Mouse (Mus musculus) heart, embryonic 10.5 days (tissue): ENCODE results near the gene Nr2f6. TPM values are rescaled to one million over a fixed set of nuclear protein-coding genes. Genes with fewer than 3 reads are reported as not detected.

Experiments used
- DNase-seq: peaks from one replicate; pipeline ENCODE4 v3.0.0-alpha.2; 2017; ENCODE audit warnings: low spot score
- H3K27ac ChIP-seq: fragments of 300-500 bp; sonication (generic); 2 replicates; pipeline ENCODE4 v1.5.1; 2016; ENCODE audit warnings: mild to moderate bottlenecking
- H3K27me3 ChIP-seq: fragments of 300-500 bp; sonication (generic); 2 replicates; pipeline ENCODE4 v1.6.1; 2016; ENCODE audit warnings: mild to moderate bottlenecking; ENCODE audit not compliant: poor library complexity, insufficient read depth, severe bottlenecking
- H3K36me3 ChIP-seq: fragments of 300-500 bp; sonication (generic); 2 replicates; pipeline ENCODE4 v1.6.1; 2016; ENCODE audit warnings: mild to moderate bottlenecking, moderate library complexity
- H3K4me1 ChIP-seq: fragments of 300-500 bp; sonication (generic); 2 replicates; pipeline ENCODE4 v1.6.1; 2016; ENCODE audit warnings: mild to moderate bottlenecking
- H3K4me3 ChIP-seq: fragments of 300-500 bp; sonication (generic); 2 replicates; pipeline ENCODE4 v1.5.1; 2016; ENCODE audit warnings: mild to moderate bottlenecking, moderate library complexity
- H3K9me3 ChIP-seq: fragments of 300-500 bp; sonication (generic); 2 replicates; pipeline ENCODE4 v1.6.1; 2016; ENCODE audit warnings: mild to moderate bottlenecking, moderate library complexity
- WGBS: fragments of 180-500 bp; shearing (Covaris S2); methylation state at CpG from one replicate; pipeline ENCODE4 v1.1.7; 2016; 5-methylcytosine and 5-hydroxymethylcytosine counted together
- polyA plus RNA-seq: library from polyadenylated mRNA; unstranded; fragments of >200 nt; fragmentation: Nextera tagmentation; extraction: Ambion mirVana; gene quantifications from 2 replicates; pipeline ENCODE4 v1.2.1, GENCODE M21; 2016

Gene Nr2f6
- polyA plus RNA-seq, 1 experiment from 2014 or later = 79.0 TPM

- Histone ChIP-seq H3K4me1 (peaks cover 44% of the 10 kb centered on the region), H3K27ac (peak overlapping the region; percentile 98), H3K36me3 (peaks cover 22% of the 10 kb centered on the region), H3K27me3 (no peaks in the 10 kb centered on the region), H3K9me3 (no peaks in the 10 kb centered on the region), H3K4me3 (peak overlapping the region; percentile 86)
- DNase-seq = peak; percentile 93
- WGBS = 6% methylated on average over 57 of the region's 80 CpGs
Measured at GRCm38 (mm10) chr8:71381971-71382961, 506 bp upstream of the Nr2f6 start.

- DNase-seq = no peak
- Histone ChIP-seq H3K9me3 (no peaks in the 10 kb centered on the region), H3K4me3 (peak overlapping the region; percentile 86), H3K27ac (peak overlapping the region; percentile 98), H3K36me3 (peaks cover 29% of the 10 kb centered on the region), H3K4me1 (peaks cover 60% of the 10 kb centered on the region), H3K27me3 (no peaks in the 10 kb centered on the region)
- 3% methylated on average over 72 of the region's 72 CpGs for WGBS
Measured at GRCm38 (mm10) chr8:71380178-71381171, 1.3 kb downstream of the Nr2f6 start.

GRCm38 (mm10) chr8:71379512-71380075 lies 2.2 kb downstream of the Nr2f6 start:
- Histone ChIP-seq H3K9me3 (no peaks in the 10 kb centered on the region), H3K4me1 (peaks cover 69% of the 10 kb centered on the region), H3K27ac (peak overlapping the region; percentile 98), H3K4me3 (peak overlapping the region; percentile 86), H3K36me3 (peaks cover 38% of the 10 kb centered on the region), H3K27me3 (no peaks in the 10 kb centered on the region)
- 63% methylated on average over 3 of the region's 3 CpGs for WGBS
- DNase-seq = no peak

- H3K27me3 ChIP-seq = no peaks in the 10 kb centered on the region
- no peaks in the 10 kb centered on the region for H3K9me3 ChIP-seq
- H3K36me3 ChIP-seq = peaks cover 44% of the 10 kb centered on the region
- DNase-seq = no peak
- H3K4me1 ChIP-seq = peaks cover 70% of the 10 kb centered on the region
- peak overlapping the region; percentile 86 for H3K4me3 ChIP-seq
- peak overlapping the region; percentile 18; the same call in 1 of the 2 replicates for H3K27ac ChIP-seq
- 79% methylated on average over 4 of the region's 4 CpGs for WGBS
Measured at GRCm38 (mm10) chr8:71379008-71379407, 2.8 kb downstream of the Nr2f6 start.

- Histone ChIP-seq H3K36me3 (peaks cover 55% of the 10 kb centered on the region), H3K27me3 (no peaks in the 10 kb centered on the region), H3K4me1 (peaks cover 53% of the 10 kb centered on the region), H3K9me3 (no peaks in the 10 kb centered on the region), H3K27ac (no peak overlapping the region), H3K4me3 (peak overlapping the region; percentile 51)
- WGBS = 53% methylated on average over 8 of the region's 8 CpGs
- no peak for DNase-seq
Measured at GRCm38 (mm10) chr8:71376423-71377030, 5.2 kb downstream of the Nr2f6 start.

GRCm38 (mm10) chr8:71375581-71376422 lies 6.0 kb downstream of the Nr2f6 start:
- Histone ChIP-seq H3K36me3 (peaks cover 55% of the 10 kb centered on the region), H3K9me3 (no peaks in the 10 kb centered on the region)

GRCm38 (mm10) chr8:71374616-71375206 lies 7.0 kb downstream of the Nr2f6 start:
- Histone ChIP-seq H3K4me3 (no peak overlapping the region), H3K27ac (no peak overlapping the region), H3K27me3 (no peaks in the 10 kb centered on the region), H3K9me3 (no peaks in the 10 kb centered on the region), H3K4me1 (peaks cover 52% of the 10 kb centered on the region), H3K36me3 (peaks cover 57% of the 10 kb centered on the region)
- 74% methylated on average over 17 of the region's 17 CpGs for WGBS
- no peak for DNase-seq

More at GRCm38 (mm10) chr8:71375581-71376422, 6.0 kb downstream of the Nr2f6 start:
- H3K4me1 ChIP-seq = peaks cover 53% of the 10 kb centered on the region
- DNase-seq = peak; percentile 95
- no peaks in the 10 kb centered on the region for H3K27me3 ChIP-seq
- 8% methylated on average over 73 of the region's 74 CpGs for WGBS
- H3K4me3 ChIP-seq = peak overlapping the region; percentile 51
- H3K27ac ChIP-seq = peak overlapping the region; percentile 56

GRCm38 (mm10) chr8:71373000-71373399 lies 8.8 kb downstream of the Nr2f6 start:
- no peaks in the 10 kb centered on the region for H3K27me3 ChIP-seq
- DNase-seq = no peak
- H3K4me3 ChIP-seq = no peak overlapping the region
- H3K27ac ChIP-seq = no peak overlapping the region
- no peaks in the 10 kb centered on the region for H3K9me3 ChIP-seq
- 82% methylated on average over 3 of the region's 3 CpGs for WGBS
- H3K4me1 ChIP-seq = peaks cover 52% of the 10 kb centered on the region
- peaks cover 56% of the 10 kb centered on the region for H3K36me3 ChIP-seq

GRCm38 (mm10) chr8:71372427-71372826 lies 9.3 kb downstream of the Nr2f6 start:
- Histone ChIP-seq H3K9me3 (no peaks in the 10 kb centered on the region), H3K27me3 (no peaks in the 10 kb centered on the region), H3K36me3 (peaks cover 51% of the 10 kb centered on the region), H3K4me3 (no peak overlapping the region), H3K27ac (peak overlapping the region; percentile 18; the same call in 1 of the 2 replicates), H3K4me1 (peaks cover 57% of the 10 kb centered on the region)
- no peak for DNase-seq
- 84% methylated on average over 12 of the region's 12 CpGs for WGBS

GRCm38 (mm10) chr8:71371236-71371848 lies 10.4 kb downstream of the Nr2f6 start, which contains the start of gene Ocel1:
Gene Ocel1 (plus strand): TSS chr8:71371298.
- Histone ChIP-seq H3K27ac (peak within 1 kb of the TSS; percentile 88), H3K27me3 (no peaks in the 10 kb centered on the region), H3K36me3 (peaks cover 43% of the 10 kb centered on the region), H3K9me3 (no peaks in the 10 kb centered on the region), H3K4me3 (peak within 1 kb of the TSS; percentile 77), H3K4me1 (peaks cover 53% of the 10 kb centered on the region)
- DNase-seq = peak; percentile 98
- 1% methylated on average over 68 of the region's 68 CpGs for WGBS
